In genomic region chr13:107056318-107056717, GRCm38 (mm10) we compare ENCODE assay signal across 9 mouse cellular contexts. TPM values are rescaled to one million over a fixed set of nuclear protein-coding genes. Genes with fewer than 3 reads are reported as not detected.
A peak's percentile ranks its signal among the peaks of the same experiment; 100 is the strongest.
DNase-seq lines count a peak whose midpoint lies in the region; ATAC-seq and TF ChIP-seq lines count a peak whose summit lies in the region.
"Had no signal": no experiment of that assay in that cellular context is flagged by ENCODE, and none has a peak within 500 bp of the region (broad histone marks: within the 10 kb centered on the region; RNA-seq: fewer than 3 reads in every experiment).

No protein-coding gene starts in this region.

- TF ChIP-seq CTCF in kidney, postnatal 0 days (IDR thresholded peaks at IDR 0.05; ENCODE audit: low read depth), result peak; percentile 32; the same call in 1 of the 2 replicates

- H3K4me3 ChIP-seq in kidney, postnatal 0 days (replicated peaks; ENCODE audit: low read depth, low read length), result no peak overlapping the region
- H3K4me3 ChIP-seq in kidney, embryonic 15.5 days (replicated peaks), result no peak overlapping the region
- H3K4me3 ChIP-seq in kidney, embryonic 16.5 days (ENCODE audit: low read length), result no peak overlapping the region
- H3K4me3 ChIP-seq: limb, embryonic 12.5 days had no signal

- no peak for ATAC-seq in kidney, postnatal 0 days (replicated peaks; ENCODE audit: low FRiP score, low read depth)
- ATAC-seq in kidney, embryonic 15.5 days (replicated peaks; ENCODE audit: low FRiP score), result no peak
- peak; percentile 65 to 89; a peak in 3 of 4 replicates for ATAC-seq in hematopoietic stem cell, adult 5-6 weeks (replicated peaks in 1 of 2; ENCODE audit: insufficient read depth in 1 of 2, low FRiP score in 2 of 2, low TSS enrichment in 1 of 2, low read depth in 1 of 2, poor library complexity in 2 of 2, severe bottlenecking in 2 of 2)
- ATAC-seq in kidney, embryonic 16.5 days (ENCODE audit: low FRiP score, low TSS enrichment), result no peak

- H3K27me3 ChIP-seq in kidney, postnatal 0 days (ENCODE audit: insufficient read depth, low read length), result no peaks in the 10 kb centered on the region
- H3K27me3 ChIP-seq in kidney, embryonic 15.5 days, result no peaks in the 10 kb centered on the region
- H3K27me3 ChIP-seq in kidney, embryonic 16.5 days (ENCODE audit: insufficient read depth, low read length), result no peaks in the 10 kb centered on the region
- H3K27me3 ChIP-seq: limb, embryonic 12.5 days had no signal

- peak; percentile 45 for DNase-seq in kidney, postnatal 0 days (ENCODE audit: low spot score)
- peak; percentile 66 to 83 for DNase-seq in adrenal gland, adult (ENCODE audit: inconsistent age in 2 of 2, low spot score in 1 of 2)
- peak; percentile 9 to 17 for DNase-seq in monocyte, adult 2 months (ENCODE audit: low read depth in 1 of 2, low spot score in 2 of 2)
- DNase-seq in urinary bladder, adult 18-20 months (ENCODE audit: low spot score in 2 of 2), result no peak
- DNase-seq in urinary bladder, postnatal 4 days (ENCODE audit: low spot score in 2 of 2), result no peak

- no peaks in the 10 kb centered on the region for H3K4me1 ChIP-seq in kidney, postnatal 0 days (replicated peaks; ENCODE audit: insufficient read depth, low read length)
- no peaks in the 10 kb centered on the region for H3K4me1 ChIP-seq in kidney, embryonic 15.5 days
- H3K4me1 ChIP-seq in kidney, embryonic 16.5 days (ENCODE audit: insufficient read depth, low read length), result no peaks in the 10 kb centered on the region
- H3K4me1 ChIP-seq: limb, embryonic 12.5 days had no signal

- WGBS in kidney, postnatal 0 days, result 31% methylated on average over 4 of the region's 4 CpGs
- WGBS in kidney, embryonic 15.5 days, result 40% methylated on average over 4 of the region's 4 CpGs
- WGBS in kidney, embryonic 16.5 days, result 46% methylated on average over 4 of the region's 4 CpGs

- no peak overlapping the region for H3K4me2 ChIP-seq in kidney, postnatal 0 days (ENCODE audit: low read length)
- H3K4me2 ChIP-seq in kidney, embryonic 15.5 days, result no peak overlapping the region
- no peak overlapping the region for H3K4me2 ChIP-seq in kidney, embryonic 16.5 days (replicated peaks; ENCODE audit: low read depth, low read length)
- H3K4me2 ChIP-seq: limb, embryonic 12.5 days had no signal

- H3K36me3 ChIP-seq in kidney, postnatal 0 days (ENCODE audit: insufficient read depth, low read length), result no peaks in the 10 kb centered on the region
- H3K36me3 ChIP-seq in kidney, embryonic 15.5 days, result no peaks in the 10 kb centered on the region
- H3K36me3 ChIP-seq in kidney, embryonic 16.5 days (ENCODE audit: insufficient read depth, low read length), result no peaks in the 10 kb centered on the region
- H3K36me3 ChIP-seq: limb, embryonic 12.5 days had no signal

- H3K27ac ChIP-seq in kidney, postnatal 0 days, result no peak overlapping the region
- H3K27ac ChIP-seq in kidney, embryonic 15.5 days, result no peak overlapping the region
- no peak overlapping the region for H3K27ac ChIP-seq in kidney, embryonic 16.5 days (ENCODE audit: low read length)
- H3K27ac ChIP-seq: limb, embryonic 12.5 days had no signal

- no peak overlapping the region for H3K9ac ChIP-seq in kidney, postnatal 0 days (ENCODE audit: low read depth, low read length)
- no peak overlapping the region for H3K9ac ChIP-seq in kidney, embryonic 15.5 days
- H3K9ac ChIP-seq in kidney, embryonic 16.5 days (replicated peaks; ENCODE audit: low read length), result no peak overlapping the region
- H3K9ac ChIP-seq: limb, embryonic 12.5 days had no signal

- H3K9me3 ChIP-seq in kidney, postnatal 0 days (replicated peaks; ENCODE audit: low read length), result no peaks in the 10 kb centered on the region
- no peaks in the 10 kb centered on the region for H3K9me3 ChIP-seq in kidney, embryonic 15.5 days (replicated peaks)
- H3K9me3 ChIP-seq in kidney, embryonic 16.5 days (ENCODE audit: low read length), result no peaks in the 10 kb centered on the region
- H3K9me3 ChIP-seq: limb, embryonic 12.5 days had no signal

RNA-seq across cellular contexts. Expression of gene Kif2a, which starts 34.4 kb away (rescaled TPM):
- 17.9 and 25.8 TPM in 2 replicates for polyA plus RNA-seq in kidney, postnatal 0 days (2015; fragmentation: Nextera tagmentation; extraction: Ambion mirVana)
- polyA plus RNA-seq in kidney, embryonic 15.5 days (2015; fragmentation: Nextera tagmentation; extraction: Ambion mirVana), result 15.5 TPM in 2 replicates
- 25.0 and 41.1 TPM in 2 replicates for total RNA-seq in hematopoietic stem cell, adult 5-6 weeks (2017)
- 9.8 and 10.0 TPM in 2 replicates for polyA plus RNA-seq in kidney, embryonic 16.5 days (2015; fragmentation: Nextera tagmentation; extraction: Ambion mirVana)

Comparison
In these comparisons a context has a peak if more than half of its experiments do, and no peak if none do; other contexts are left out.
1. ATAC-seq: peak in hematopoietic stem cell, adult 5-6 weeks (2 of 2); none in kidney, postnatal 0 days (single experiment), kidney, embryonic 15.5 days (single experiment) and kidney, embryonic 16.5 days (single experiment).
2. DNase-seq: peak in kidney, postnatal 0 days (single experiment), adrenal gland, adult (2 of 2) and monocyte, adult 2 months (2 of 2); none in urinary bladder, adult 18-20 months (0 of 2) and urinary bladder, postnatal 4 days (0 of 2).